Mouse (Mus musculus): ENCODE measurements at regions not wholly inside any gene's neighbourhood (a gene's known extent, or its start where the extent isn't known, plus 50 kb on each side); places are given as distances from the start of the nearest gene placed in this dataset.

GRCm38 (mm10) chr13:5234232-5234631, 625.3 kb upstream of the Akr1e1 start:
- DNase-seq: no peak

GRCm38 (mm10) chr13:5235391-5235790, 625.9 kb upstream of the Klf6 start:
- no peak for DNase-seq

- DNase-seq: no peak
Measured at GRCm38 (mm10) chr13:5240541-5240940, 620.7 kb upstream of the Klf6 start.

GRCm38 (mm10) chr13:5242782-5243181, 618.5 kb upstream of the Klf6 start:
- no peak for DNase-seq

GRCm38 (mm10) chr13:5248671-5249391, 612.5 kb upstream of the Klf6 start:
- no peak for DNase-seq

- no peak for DNase-seq
Measured at GRCm38 (mm10) chr13:5257891-5258660, 603.2 kb upstream of the Klf6 start.

GRCm38 (mm10) chr13:5259760-5260159, 601.5 kb upstream of the Klf6 start:
- no peak for DNase-seq

- no peak for DNase-seq
Measured at GRCm38 (mm10) chr13:5272506-5273192, 588.6 kb upstream of the Klf6 start.

GRCm38 (mm10) chr13:5276564-5276963, 584.7 kb upstream of the Klf6 start:
- DNase-seq: no peak

GRCm38 (mm10) chr13:5289753-5290449, 571.4 kb upstream of the Klf6 start:
- DNase-seq: no peak

- no peak for DNase-seq
Measured at GRCm38 (mm10) chr13:5302141-5302540, 559.1 kb upstream of the Klf6 start.

- DNase-seq: no peak
Measured at GRCm38 (mm10) chr13:5306688-5307087, 554.6 kb upstream of the Klf6 start.

GRCm38 (mm10) chr13:5313297-5313696, 548.0 kb upstream of the Klf6 start:
- no peak for DNase-seq

GRCm38 (mm10) chr13:5315011-5315410, 546.3 kb upstream of the Klf6 start:
- DNase-seq: no peak

GRCm38 (mm10) chr13:5317941-5318856, 543.1 kb upstream of the Klf6 start:
- DNase-seq: no peak

- DNase-seq: no peak
Measured at GRCm38 (mm10) chr13:5345712-5346111, 515.6 kb upstream of the Klf6 start.

GRCm38 (mm10) chr13:5347503-5348469, 513.5 kb upstream of the Klf6 start:
- no peak for DNase-seq

GRCm38 (mm10) chr13:5367058-5367797, 494.1 kb upstream of the Klf6 start:
- DNase-seq: no peak

GRCm38 (mm10) chr13:5370007-5370406, 491.3 kb upstream of the Klf6 start:
- no peak for DNase-seq

- no peak for DNase-seq
Measured at GRCm38 (mm10) chr13:5373191-5373590, 488.1 kb upstream of the Klf6 start.

All from thymus, postnatal 14 days (tissue).